Mouse (Mus musculus) embryonic facial prominence, embryonic 10.5 days (tissue): Measurements from ENCODE around the gene Zfp39. TPM values are rescaled to one million over a fixed set of nuclear protein-coding genes. Genes with fewer than 3 reads are reported as not detected.
A peak's percentile ranks its signal among the peaks of the same experiment; 100 is the strongest.

Source experiments
- DNase-seq: peaks from one replicate; pipeline ENCODE4 v3.0.0-alpha.2; 2017; ENCODE audit warnings: low spot score
- H3K27ac ChIP-seq: fragments of 300-500 bp; sonication (generic); replicated peaks from 2 replicates; pipeline ENCODE4 v1.5.1; 2016; ENCODE audit warnings: mild to moderate bottlenecking
- H3K27me3 ChIP-seq: fragments of 300-500 bp; sonication (generic); replicated peaks from 2 replicates; pipeline ENCODE4 v1.6.1; 2016; ENCODE audit warnings: low read depth, mild to moderate bottlenecking; ENCODE audit not compliant: poor library complexity, severe bottlenecking
- H3K36me3 ChIP-seq: fragments of 300-500 bp; sonication (generic); replicated peaks from 2 replicates; pipeline ENCODE4 v1.6.1; 2016; ENCODE audit warnings: mild to moderate bottlenecking, moderate library complexity
- H3K4me1 ChIP-seq: fragments of 300-500 bp; sonication (generic); 2 replicates; pipeline ENCODE4 v1.6.1; 2016
- H3K4me3 ChIP-seq: fragments of 300-500 bp; sonication (generic); 2 replicates; pipeline ENCODE4 v1.5.1; 2016; ENCODE audit warnings: mild to moderate bottlenecking, moderate library complexity
- H3K9me3 ChIP-seq: fragments of 300-500 bp; sonication (generic); 2 replicates; pipeline ENCODE4 v1.6.1; 2016; ENCODE audit warnings: mild to moderate bottlenecking
- WGBS: fragments of 180-500 bp; shearing (Covaris S2); methylation state at CpG from one replicate; pipeline ENCODE4 v1.1.7; 2016; 5-methylcytosine and 5-hydroxymethylcytosine counted together
- polyA plus RNA-seq: library from polyadenylated mRNA; unstranded; fragments of >200 nt; fragmentation: Nextera tagmentation; extraction: Ambion mirVana; gene quantifications from 2 replicates; pipeline ENCODE4 v1.2.1, GENCODE M21; 2016

Zfp39 gene
- polyA plus RNA-seq, 1 experiment from 2014 or later: 6.3 TPM

DNA sequence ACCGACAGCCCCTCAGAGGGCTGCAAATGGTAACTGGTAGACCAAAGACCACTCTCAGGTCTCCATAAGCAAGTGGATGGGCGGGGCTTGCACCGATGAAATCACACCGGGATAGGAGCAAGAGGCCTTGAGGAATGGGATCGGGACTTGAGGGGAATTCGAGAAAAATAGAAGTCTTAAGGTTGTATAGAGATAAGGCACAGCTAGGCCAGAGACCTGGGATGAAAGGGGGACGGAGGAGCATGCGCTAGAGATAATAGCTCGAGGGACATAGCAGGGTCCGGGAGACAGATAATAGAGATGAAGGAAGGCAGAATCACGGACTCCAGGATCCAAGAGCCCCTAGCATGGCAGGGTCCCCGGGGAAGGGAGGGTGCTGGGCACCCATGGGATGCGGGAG lies 33.9 kb upstream of the Zfp39 start:
- no peaks in the 10 kb centered on the region for H3K9me3 ChIP-seq
- peak; percentile 46 for DNase-seq
- H3K4me1 ChIP-seq: peaks cover 22% of the 10 kb centered on the region
- peaks cover 42% of the 10 kb centered on the region for H3K36me3 ChIP-seq
- peak overlapping the region; percentile 97 for H3K4me3 ChIP-seq
- no peaks in the 10 kb centered on the region for H3K27me3 ChIP-seq
- 2% methylated on average over 13 of the region's 13 CpGs for WGBS
- H3K27ac ChIP-seq: peak overlapping the region; percentile 96

- Histone ChIP-seq H3K9me3 (no peaks in the 10 kb centered on the region), H3K4me1 (peaks cover 11% of the 10 kb centered on the region), H3K36me3 (peaks cover 57% of the 10 kb centered on the region), H3K27me3 (no peaks in the 10 kb centered on the region), H3K4me3 (no peak overlapping the region), H3K27ac (no peak overlapping the region)
- no peak for DNase-seq
- 84% methylated on average over 4 of the region's 4 CpGs for WGBS
These were observed 27.6 kb upstream of the Zfp39 start for GRCm38 (mm10) chr11:58931576-58931975.

DNA sequence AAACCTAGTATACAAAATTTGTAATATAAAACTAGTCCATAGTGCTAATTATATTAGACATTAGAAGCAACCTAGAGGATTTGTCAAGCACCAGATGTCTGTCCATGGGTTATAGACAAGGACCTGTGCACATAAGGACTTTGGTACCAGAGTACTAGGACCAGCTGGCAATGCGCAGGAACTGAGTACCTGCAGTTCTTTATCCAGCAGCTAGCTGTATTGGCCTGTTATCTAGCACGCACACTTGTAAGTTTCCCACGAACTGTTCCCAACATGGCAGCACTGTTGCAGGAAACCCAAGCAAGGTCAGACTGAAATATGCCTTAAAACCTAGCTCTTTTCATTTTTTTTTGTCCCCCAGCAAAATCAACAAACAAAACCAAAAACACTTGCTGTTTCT lies 26.2 kb upstream of the Zfp39 start:
- H3K4me1 ChIP-seq: peaks cover 11% of the 10 kb centered on the region
- H3K27ac ChIP-seq: no peak overlapping the region
- H3K9me3 ChIP-seq: no peaks in the 10 kb centered on the region
- H3K36me3 ChIP-seq: peaks cover 44% of the 10 kb centered on the region
- no peaks in the 10 kb centered on the region for H3K27me3 ChIP-seq
- 95% methylated on average over 3 of the region's 3 CpGs for WGBS
- H3K4me3 ChIP-seq: no peak overlapping the region
- no peak for DNase-seq

DNA sequence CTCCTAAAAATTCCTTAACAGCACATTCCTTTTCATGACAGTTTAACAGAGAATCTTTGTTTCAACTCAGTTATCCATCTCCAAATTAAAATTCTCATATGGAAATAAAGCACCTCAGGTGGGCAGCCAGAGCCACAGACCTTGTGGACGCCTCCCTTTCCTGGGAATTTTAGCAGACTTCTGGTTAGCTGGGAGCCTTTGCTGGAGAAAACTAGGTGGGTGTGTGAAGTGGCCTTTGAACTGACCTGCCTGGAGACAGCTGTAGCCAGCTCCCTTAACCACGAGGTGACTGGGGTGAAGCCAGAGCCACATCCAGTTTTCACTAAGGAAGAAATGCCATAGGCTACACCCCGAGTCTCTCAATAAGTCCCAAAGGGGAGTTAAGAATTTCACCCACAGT lies 25.6 kb upstream of the Zfp39 start:
- 60% methylated on average over 3 of the region's 3 CpGs for WGBS
- Histone ChIP-seq H3K27me3 (no peaks in the 10 kb centered on the region), H3K36me3 (peaks cover 38% of the 10 kb centered on the region), H3K4me1 (peaks cover 11% of the 10 kb centered on the region), H3K9me3 (no peaks in the 10 kb centered on the region), H3K4me3 (no peak overlapping the region), H3K27ac (no peak overlapping the region)
- no peak for DNase-seq

- no peak overlapping the region for H3K4me3 ChIP-seq
- H3K27me3 ChIP-seq: no peaks in the 10 kb centered on the region
- WGBS: 75% methylated on average over 4 of the region's 4 CpGs
- H3K27ac ChIP-seq: no peak overlapping the region
- H3K9me3 ChIP-seq: no peaks in the 10 kb centered on the region
- DNase-seq: no peak
- peaks cover 32% of the 10 kb centered on the region for H3K36me3 ChIP-seq
- H3K4me1 ChIP-seq: peaks cover 11% of the 10 kb centered on the region
These were observed 25.0 kb upstream of the Zfp39 start for GRCm38 (mm10) chr11:58929055-58929454.

GRCm38 (mm10) chr11:58927790-58928651 lies 24.0 kb upstream of the Zfp39 start:
- Histone ChIP-seq H3K27ac (peak overlapping the region; percentile 66), H3K4me1 (peaks cover 11% of the 10 kb centered on the region), H3K9me3 (no peaks in the 10 kb centered on the region), H3K36me3 (peaks cover 22% of the 10 kb centered on the region), H3K4me3 (peak overlapping the region; percentile 37), H3K27me3 (no peaks in the 10 kb centered on the region)
- WGBS: 36% methylated on average over 20 of the region's 20 CpGs
- peak; percentile 82 for DNase-seq

DNA sequence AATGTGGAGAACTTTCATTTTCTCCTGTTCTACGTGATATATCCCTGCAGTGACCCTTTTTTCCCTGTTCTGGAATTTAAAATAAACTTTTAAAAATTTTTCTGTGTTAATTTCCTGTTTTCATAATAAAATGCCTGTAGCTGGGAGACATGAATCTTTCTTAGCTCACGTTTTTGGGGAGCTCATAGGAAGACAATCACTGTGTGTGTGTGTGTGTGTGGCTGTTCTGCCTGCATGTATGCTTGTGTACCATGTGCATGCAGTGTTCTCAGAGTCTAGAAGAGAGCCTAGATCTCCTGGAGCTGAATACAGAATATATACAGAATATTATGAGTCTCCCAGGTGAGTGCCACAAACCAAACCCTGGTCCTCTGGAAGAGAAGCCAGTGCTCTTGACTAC lies 23.0 kb upstream of the Zfp39 start:
- H3K4me3 ChIP-seq: no peak overlapping the region
- H3K27me3 ChIP-seq: no peaks in the 10 kb centered on the region
- H3K36me3 ChIP-seq: peaks cover 12% of the 10 kb centered on the region
- H3K4me1 ChIP-seq: peaks cover 11% of the 10 kb centered on the region
- 68% methylated on average over 2 of the region's 2 CpGs for WGBS
- H3K9me3 ChIP-seq: no peaks in the 10 kb centered on the region
- DNase-seq: no peak
- no peak overlapping the region for H3K27ac ChIP-seq

- Histone ChIP-seq H3K27me3 (no peaks in the 10 kb centered on the region), H3K27ac (no peak overlapping the region), H3K9me3 (no peaks in the 10 kb centered on the region), H3K4me3 (no peak overlapping the region), H3K4me1 (peaks cover 11% of the 10 kb centered on the region), H3K36me3 (peaks cover 8% of the 10 kb centered on the region)
- 80% methylated on average over 2 of the region's 3 CpGs for WGBS
- DNase-seq: no peak
These were observed 22.6 kb upstream of the Zfp39 start for GRCm38 (mm10) chr11:58926651-58927050.

DNA sequence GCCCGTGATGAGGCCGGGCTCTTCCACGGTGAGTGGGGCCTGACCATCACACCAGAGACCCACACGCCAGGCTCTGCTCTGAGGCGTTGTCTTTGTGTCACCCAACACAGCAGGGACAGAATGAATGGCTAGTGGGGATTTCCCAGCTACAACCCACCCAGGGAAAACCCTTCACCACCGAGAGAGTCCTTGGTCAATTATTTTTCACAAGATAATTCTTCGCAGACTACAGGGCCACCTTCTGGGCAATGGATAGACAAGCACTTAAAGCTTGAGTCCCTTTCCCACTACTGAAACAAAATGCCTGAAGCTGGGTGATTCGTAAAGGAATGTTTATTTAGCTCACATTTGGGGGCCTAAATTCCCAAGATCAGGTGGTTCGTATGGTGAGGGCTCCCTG lies 18.4 kb upstream of the Zfp39 start:
- no peak overlapping the region for H3K4me3 ChIP-seq
- H3K4me1 ChIP-seq: peaks cover 10% of the 10 kb centered on the region
- H3K36me3 ChIP-seq: no peaks in the 10 kb centered on the region
- 86% methylated on average over 9 of the region's 9 CpGs for WGBS
- no peaks in the 10 kb centered on the region for H3K9me3 ChIP-seq
- H3K27me3 ChIP-seq: no peaks in the 10 kb centered on the region
- no peak overlapping the region for H3K27ac ChIP-seq
- DNase-seq: no peak

GRCm38 (mm10) chr11:58918759-58919158 lies 14.7 kb upstream of the Zfp39 start:
- H3K4me3 ChIP-seq: no peak overlapping the region
- 79% methylated on average over 5 of the region's 5 CpGs for WGBS
- H3K9me3 ChIP-seq: no peaks in the 10 kb centered on the region
- no peak for DNase-seq
- H3K36me3 ChIP-seq: no peaks in the 10 kb centered on the region
- no peak overlapping the region for H3K27ac ChIP-seq
- H3K4me1 ChIP-seq: peaks cover 17% of the 10 kb centered on the region
- H3K27me3 ChIP-seq: no peaks in the 10 kb centered on the region; the same call in 1 of the 2 replicates

DNA sequence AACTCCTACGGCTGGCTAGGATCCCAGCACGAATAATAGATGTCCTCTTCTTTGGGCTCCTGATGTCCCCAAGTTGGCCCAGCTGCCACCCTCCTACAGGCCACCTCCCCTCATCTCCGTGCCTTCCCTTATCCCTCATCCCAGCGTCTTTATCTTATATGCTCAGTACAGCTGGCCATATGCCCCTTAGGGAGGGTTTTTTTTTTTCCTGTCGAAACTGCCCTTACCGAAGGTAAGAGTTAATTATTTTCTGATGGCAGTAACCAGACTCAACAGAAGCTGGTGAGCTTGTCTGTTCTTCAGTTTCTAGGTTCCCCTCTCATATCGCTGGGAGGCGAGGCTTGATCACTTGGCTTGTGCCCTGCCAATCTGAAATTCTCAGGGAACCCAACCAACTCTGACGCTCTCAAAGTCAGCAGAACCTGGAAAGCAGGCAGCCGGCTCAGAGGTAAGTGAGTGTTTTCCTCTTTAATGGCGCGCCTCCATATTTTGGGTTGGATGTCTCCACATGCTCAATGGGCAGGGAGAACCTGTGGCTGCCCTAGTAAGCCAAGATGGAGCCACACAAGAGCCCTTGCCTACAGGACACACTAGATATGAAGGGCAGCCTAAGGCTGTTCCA lies 13.8 kb upstream of the Zfp39 start, which contains the start of gene Btnl10:
Gene Btnl10 (plus strand): TSS at position 164 of the 622 bp plus-strand sequence.
- Histone ChIP-seq H3K27me3 (no peaks in the 10 kb centered on the region; the same call in 1 of the 2 replicates), H3K4me3 (no peak within 1 kb of the TSS), H3K4me1 (peaks cover 17% of the 10 kb centered on the region), H3K9me3 (no peaks in the 10 kb centered on the region), H3K27ac (no peak within 1 kb of the TSS), H3K36me3 (no peaks in the 10 kb centered on the region)
- WGBS: 82% methylated on average over 12 of the region's 12 CpGs
- DNase-seq: no peak

DNA sequence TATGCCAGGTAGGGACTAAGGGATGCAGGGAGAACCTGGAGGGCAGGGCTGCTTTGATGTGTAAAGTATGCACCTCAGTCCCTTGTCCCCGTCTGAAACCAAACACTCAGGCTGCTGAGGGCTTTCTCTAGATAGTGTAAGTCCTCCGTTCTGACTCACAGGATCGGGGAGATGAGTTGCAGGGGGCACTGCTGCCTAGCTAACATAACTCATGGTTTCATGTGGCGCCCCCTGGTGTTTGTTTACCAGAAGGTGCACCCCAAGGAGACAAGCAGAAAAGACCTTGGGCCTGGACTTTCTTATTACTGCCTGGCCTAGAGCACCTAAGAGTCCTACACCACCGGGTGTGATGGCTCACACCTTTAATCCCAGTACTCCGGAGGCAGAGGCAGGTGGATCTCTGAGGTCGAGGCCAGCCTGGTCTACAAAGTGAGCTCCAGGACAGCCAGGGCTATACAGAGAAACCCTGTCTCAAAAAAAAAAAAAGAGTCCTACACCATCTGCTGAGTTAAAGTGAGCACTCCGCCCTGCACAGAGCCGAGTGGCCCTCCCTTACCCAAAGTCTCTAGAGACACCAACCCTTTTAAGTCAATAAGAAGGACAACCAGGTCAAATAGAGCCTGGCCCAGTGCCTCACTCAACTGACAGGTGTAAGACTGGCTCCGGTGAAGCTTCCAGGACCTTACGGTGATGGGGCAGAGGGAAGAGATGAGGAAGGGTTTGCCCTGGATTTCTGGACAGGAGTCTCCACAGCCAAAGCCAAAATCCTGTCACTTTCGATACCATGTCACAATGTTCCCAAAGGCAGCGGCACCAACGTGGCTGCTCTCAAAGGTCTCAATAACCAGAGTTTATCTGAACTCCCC lies 13.1 kb upstream of the Zfp39 start:
- H3K27ac ChIP-seq: no peak overlapping the region
- peaks cover 17% of the 10 kb centered on the region for H3K4me1 ChIP-seq
- WGBS: 55% methylated on average over 14 of the region's 14 CpGs
- H3K9me3 ChIP-seq: no peaks in the 10 kb centered on the region
- H3K27me3 ChIP-seq: no peaks in the 10 kb centered on the region; the same call in 1 of the 2 replicates
- peak; percentile 51 for DNase-seq
- no peak overlapping the region for H3K4me3 ChIP-seq
- H3K36me3 ChIP-seq: no peaks in the 10 kb centered on the region
